Mouse (Mus musculus) erythroblast, embryonic 14.5 days (primary cell): ENCODE measurements at regions not wholly inside any gene's neighbourhood (a gene's known extent, or its start where the extent isn't known, plus 50 kb on each side); places are given as distances from the start of the nearest gene placed in this dataset.

Experiments used
- H3K27me3 ChIP-seq: 2 replicates; pipeline ENCODE4 v1.6.1; 2012; ENCODE audit warnings: inconsistent platforms; ENCODE audit not compliant: control insufficient read depth
- H3K36me3 ChIP-seq: 2 replicates; pipeline ENCODE4 v1.6.1; 2012; ENCODE audit warnings: mild to moderate bottlenecking, inconsistent platforms; ENCODE audit not compliant: control insufficient read depth
- H3K4me1 ChIP-seq: 2 replicates; pipeline ENCODE4 v1.6.1; 2012; ENCODE audit warnings: inconsistent platforms; ENCODE audit not compliant: control insufficient read depth
- H3K4me3 ChIP-seq: replicated peaks from 2 replicates; pipeline ENCODE3; 2012; ENCODE audit warnings: moderate library complexity, mild to moderate bottlenecking, inconsistent platforms
- H3K9me3 ChIP-seq: 2 replicates; pipeline ENCODE4 v1.6.1; 2012; ENCODE audit warnings: low read length, inconsistent platforms, mixed read lengths; ENCODE audit not compliant: control insufficient read depth
- GATA1 ChIP-seq: IDR thresholded peaks from 2 replicates; pipeline ENCODE4 v1.6.1; 2012; ENCODE audit warnings: low read length, inconsistent platforms, mixed read lengths
- TAL1 ChIP-seq: IDR thresholded peaks from 3 replicates; pipeline ENCODE4 v1.6.1; 2012; ENCODE audit warnings: low read length, inconsistent platforms, mixed read lengths

GRCm38 (mm10) chr2:128256651-128257050 is 130.8 kb downstream of the Bcl2l11 start:
- Histone ChIP-seq H3K36me3 (no peaks in the 10 kb centered on the region), H3K27me3 (no peaks in the 10 kb centered on the region), H3K4me3 (no peak overlapping the region), H3K9me3 (no peaks in the 10 kb centered on the region), H3K4me1 (no peaks in the 10 kb centered on the region)
- no peak for TF ChIP-seq GATA1
- TF ChIP-seq TAL1, result no peak

GRCm38 (mm10) chr2:128257262-128257661 is 131.4 kb downstream of the Bcl2l11 start:
- Histone ChIP-seq H3K27me3 (no peaks in the 10 kb centered on the region), H3K36me3 (no peaks in the 10 kb centered on the region), H3K9me3 (no peaks in the 10 kb centered on the region), H3K4me1 (no peaks in the 10 kb centered on the region), H3K4me3 (no peak overlapping the region)
- no peak for TF ChIP-seq TAL1
- no peak for TF ChIP-seq GATA1

GRCm38 (mm10) chr2:128263880-128264279 is 138.0 kb downstream of the Bcl2l11 start:
- Histone ChIP-seq H3K4me3 (no peak overlapping the region), H3K36me3 (no peaks in the 10 kb centered on the region), H3K4me1 (no peaks in the 10 kb centered on the region), H3K9me3 (no peaks in the 10 kb centered on the region), H3K27me3 (no peaks in the 10 kb centered on the region)
- TF ChIP-seq GATA1, result no peak
- TF ChIP-seq TAL1, result no peak

GRCm38 (mm10) chr2:128265014-128265990 is 139.5 kb downstream of the Bcl2l11 start:
- no peaks in the 10 kb centered on the region for H3K36me3 ChIP-seq
- no peaks in the 10 kb centered on the region for H3K27me3 ChIP-seq
- no peak for TF ChIP-seq GATA1
- no peak for TF ChIP-seq TAL1
- no peaks in the 10 kb centered on the region for H3K4me1 ChIP-seq
- no peaks in the 10 kb centered on the region for H3K9me3 ChIP-seq
- no peak overlapping the region for H3K4me3 ChIP-seq

GRCm38 (mm10) chr2:128270377-128271129 is 144.7 kb downstream of the Bcl2l11 start:
- Histone ChIP-seq H3K4me3 (no peak overlapping the region), H3K27me3 (no peaks in the 10 kb centered on the region), H3K4me1 (no peaks in the 10 kb centered on the region), H3K36me3 (no peaks in the 10 kb centered on the region), H3K9me3 (no peaks in the 10 kb centered on the region)
- no peak for TF ChIP-seq GATA1
- TF ChIP-seq TAL1, result no peak

GRCm38 (mm10) chr2:128272789-128273188 is 147.0 kb downstream of the Bcl2l11 start:
- TF ChIP-seq GATA1, result no peak
- no peak for TF ChIP-seq TAL1
- no peak overlapping the region for H3K4me3 ChIP-seq
- no peaks in the 10 kb centered on the region for H3K9me3 ChIP-seq
- H3K27me3 ChIP-seq, result no peaks in the 10 kb centered on the region
- H3K36me3 ChIP-seq, result no peaks in the 10 kb centered on the region
- no peaks in the 10 kb centered on the region for H3K4me1 ChIP-seq

GRCm38 (mm10) chr2:128273292-128273691 is 147.5 kb downstream of the Bcl2l11 start:
- Histone ChIP-seq H3K4me1 (no peaks in the 10 kb centered on the region), H3K4me3 (no peak overlapping the region)
- TF ChIP-seq GATA1 (no peak), TAL1 (no peak)

GRCm38 (mm10) chr2:128276337-128276736 is 150.5 kb downstream of the Bcl2l11 start:
- Histone ChIP-seq H3K4me1 (no peaks in the 10 kb centered on the region), H3K4me3 (no peak overlapping the region), H3K36me3 (no peaks in the 10 kb centered on the region), H3K27me3 (no peaks in the 10 kb centered on the region), H3K9me3 (no peaks in the 10 kb centered on the region)
- TF ChIP-seq GATA1 (no peak), TAL1 (no peak)

More at GRCm38 (mm10) chr2:128273292-128273691, 147.5 kb downstream of the Bcl2l11 start:
- no peaks in the 10 kb centered on the region for H3K36me3 ChIP-seq
- no peaks in the 10 kb centered on the region for H3K9me3 ChIP-seq
- no peaks in the 10 kb centered on the region for H3K27me3 ChIP-seq

- TF ChIP-seq GATA1, result no peak
- TF ChIP-seq TAL1, result no peak
- no peaks in the 10 kb centered on the region for H3K27me3 ChIP-seq
- H3K4me1 ChIP-seq, result no peaks in the 10 kb centered on the region
- H3K9me3 ChIP-seq, result no peaks in the 10 kb centered on the region
- H3K36me3 ChIP-seq, result no peaks in the 10 kb centered on the region
- no peak overlapping the region for H3K4me3 ChIP-seq
Observed at GRCm38 (mm10) chr2:128277387-128278123, 151.7 kb downstream of the Bcl2l11 start.
